Mouse (Mus musculus): ENCODE results near the gene Efemp2.
A peak's percentile ranks its signal among the peaks of the same experiment; 100 is the strongest.

DNA sequence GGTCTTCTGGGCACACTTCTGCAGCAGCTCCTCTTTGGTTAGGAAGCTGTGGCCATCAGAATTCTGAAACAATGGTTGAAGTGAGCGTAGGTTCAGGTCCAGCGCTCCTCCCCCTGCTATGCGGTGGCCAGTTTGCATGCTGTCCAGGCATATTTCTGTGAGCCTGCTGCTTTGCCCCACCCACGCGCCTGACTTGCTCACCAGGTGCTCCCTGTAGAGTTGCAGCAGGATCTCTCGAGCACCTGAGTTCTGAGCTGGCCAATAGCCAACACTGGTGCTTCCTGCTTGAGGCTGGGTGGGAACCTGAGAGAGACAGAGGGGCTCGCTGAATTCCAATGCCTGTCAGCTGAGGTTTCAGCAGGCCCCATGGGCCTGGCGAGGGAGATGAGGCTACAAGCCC lies 12.5 kb downstream of the Efemp2 start:
- no peak for TF ChIP-seq CTCF (IDR thresholded peaks at IDR 0.05; ENCODE audit: borderline replicate concordance, insufficient read depth, low read depth, low read length)
- peak; percentile 22; the same call in 1 of the 2 replicates for TF ChIP-seq POLR2A (IDR thresholded peaks at IDR 0.05; ENCODE audit: borderline replicate concordance, insufficient read depth, low read length)
